Mouse (Mus musculus) spleen, adult 12 weeks (tissue): ENCODE measurements around the gene Klhl26.
"Not testable (repeated sequence)": the region's sequence is repeated elsewhere in the genome, so short reads cannot be mapped to it uniquely, and the experiment has no call there.

Experiments used
- DNase-seq: peaks from one replicate; pipeline ENCODE4 v3.0.0; 2022; ENCODE audit warnings: low spot score

The Klhl26 gene

DNA sequence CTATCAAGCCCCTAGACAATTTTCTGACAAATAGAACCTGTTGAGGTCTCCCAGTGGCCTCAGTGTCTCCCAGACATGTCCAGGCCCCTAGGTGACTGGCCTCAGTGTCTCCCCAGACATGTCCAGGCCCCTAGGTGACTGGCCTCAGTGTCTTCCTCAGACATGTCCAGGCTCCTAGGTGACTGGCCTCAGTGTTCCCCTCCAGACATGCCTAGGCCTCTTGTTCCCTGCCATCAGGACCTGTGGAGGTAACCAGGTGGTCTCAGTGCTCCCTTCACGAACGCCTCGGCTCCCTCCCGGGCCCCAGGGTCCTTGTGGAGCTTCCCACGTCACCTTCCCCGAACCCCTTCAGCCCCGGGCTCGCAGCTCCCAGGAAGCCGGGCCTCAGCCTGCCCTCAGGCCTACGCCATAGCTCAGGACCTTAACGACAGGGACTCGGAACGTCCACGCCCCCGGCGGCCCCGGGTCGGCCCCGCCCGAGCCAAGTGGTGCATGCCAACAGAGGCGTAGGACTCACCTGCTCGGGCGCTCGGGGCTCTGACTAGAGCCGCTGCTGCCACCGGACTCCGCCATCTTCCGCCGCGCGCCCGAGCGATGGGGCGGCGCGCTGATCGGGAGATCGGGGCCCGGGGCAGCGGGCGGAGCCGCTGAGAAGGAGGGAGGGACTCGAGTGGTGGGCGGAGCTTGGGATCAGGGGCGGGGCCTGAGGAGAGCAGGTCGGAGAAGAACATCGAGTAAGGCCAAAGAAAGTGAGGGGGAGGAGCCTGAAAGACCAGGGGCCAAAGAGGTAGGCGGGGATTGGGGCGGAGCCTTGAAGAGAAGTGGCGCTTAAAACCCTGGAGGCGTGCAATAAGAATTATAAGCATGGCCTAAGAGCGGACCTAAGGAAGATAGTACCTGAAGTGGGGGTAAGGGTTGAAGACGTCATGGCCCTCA lies at the start of gene Klhl26:
Gene Klhl26 (minus strand): TSS at position 636 of the 936 bp plus-strand sequence.
- peak; percentile 98 for DNase-seq

DNA sequence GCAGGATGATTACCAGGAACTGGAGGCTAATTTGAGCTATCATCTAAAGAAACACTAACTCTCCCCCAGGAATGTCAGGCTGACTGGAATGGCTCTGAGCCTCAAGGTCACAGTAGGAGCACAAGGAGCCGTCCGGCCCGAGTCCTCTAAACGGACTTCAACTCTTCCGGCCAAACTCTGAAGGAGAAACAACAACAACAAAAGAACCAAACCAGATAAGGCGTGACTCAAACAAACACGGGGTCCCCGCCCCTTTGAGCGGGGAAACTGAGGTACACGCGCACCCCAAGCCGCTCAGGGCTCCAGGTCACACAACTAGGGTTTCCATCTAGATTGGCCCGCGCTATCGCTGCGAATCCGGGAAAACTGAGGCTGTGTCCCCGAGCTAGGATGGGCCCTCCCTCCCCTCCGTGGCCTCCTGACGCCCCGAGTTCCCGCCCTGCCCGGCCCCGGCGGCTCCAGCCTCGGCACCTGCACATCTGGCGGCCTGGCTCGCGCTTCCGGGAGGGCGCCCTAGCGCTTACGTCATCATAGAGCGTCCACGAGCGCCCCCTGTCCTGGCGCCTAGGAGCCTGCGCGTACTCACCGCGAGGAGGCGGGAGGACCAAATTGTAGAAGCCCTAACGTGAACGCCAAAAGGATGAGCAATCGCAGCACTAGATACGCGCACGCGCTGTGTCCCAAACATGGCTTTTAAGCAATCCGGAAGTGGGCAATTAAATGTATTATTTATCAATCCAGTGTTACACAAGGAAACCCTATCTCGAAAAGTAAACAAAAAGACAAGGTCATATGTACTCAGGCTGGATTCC lies 46.0 kb upstream of the Klhl26 start:
- peak; percentile 94 for DNase-seq

GRCm38 (mm10) chr8:70519606-70520005 lies 42.8 kb upstream of the Klhl26 start:
- no peak for DNase-seq

- no peak for DNase-seq
Measured at GRCm38 (mm10) chr8:70519043-70519442, 42.3 kb upstream of the Klhl26 start.

DNA sequence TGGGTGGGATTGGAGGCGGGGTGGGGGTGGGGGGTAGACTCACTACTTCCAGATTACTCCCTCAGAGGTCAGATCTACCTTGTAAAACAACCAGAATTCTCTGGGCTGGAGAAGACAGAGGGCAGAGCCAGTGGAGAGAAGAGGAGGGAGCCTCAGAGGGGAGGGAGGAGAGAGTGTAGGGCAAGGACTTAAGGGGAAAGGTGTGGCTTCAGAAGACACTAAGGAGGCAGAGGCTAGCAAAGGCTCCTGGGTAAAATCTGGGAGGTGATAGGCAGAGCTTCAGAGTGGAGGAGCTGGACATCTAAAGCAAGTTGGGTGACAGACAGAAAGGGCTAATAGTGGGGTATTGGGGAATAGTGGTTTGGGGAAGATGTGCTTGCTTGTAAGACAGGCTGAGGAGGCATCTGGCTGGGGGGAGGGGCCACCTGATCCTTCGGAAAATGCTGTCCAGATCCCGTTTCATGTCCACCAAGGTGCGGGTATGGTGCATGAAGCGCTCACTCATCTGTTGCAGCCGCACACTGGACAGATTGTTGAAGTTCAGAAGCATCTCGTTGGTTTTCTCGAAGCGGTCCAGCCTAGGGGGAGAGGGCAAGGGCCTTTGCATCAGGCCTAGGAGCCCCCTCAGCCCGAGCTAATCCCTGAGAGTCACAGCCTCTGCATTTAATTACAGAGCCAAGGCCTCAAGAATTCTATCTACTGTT lies 41.3 kb upstream of the Klhl26 start:
- no peak for DNase-seq

DNA sequence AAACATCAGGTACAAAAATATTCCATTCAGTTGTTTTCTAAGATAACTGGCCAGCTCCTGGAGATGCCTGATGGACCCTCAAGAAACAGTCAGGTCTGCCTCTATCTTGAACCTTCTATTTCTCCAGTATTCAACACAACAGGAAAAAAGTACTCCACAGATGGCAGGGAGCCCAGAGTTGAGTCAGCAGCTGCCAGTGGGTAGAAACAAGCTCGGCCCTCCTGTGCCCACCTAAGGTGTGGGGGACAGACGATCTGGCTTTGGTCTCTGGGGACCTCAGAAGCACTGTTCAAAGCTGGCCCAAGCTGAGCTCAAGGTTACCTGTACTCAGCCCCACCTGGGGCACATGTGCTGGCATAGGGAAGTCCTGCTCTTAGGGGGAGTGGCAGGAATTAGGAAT lies 36.7 kb upstream of the Klhl26 start:
- no peak for DNase-seq

DNA sequence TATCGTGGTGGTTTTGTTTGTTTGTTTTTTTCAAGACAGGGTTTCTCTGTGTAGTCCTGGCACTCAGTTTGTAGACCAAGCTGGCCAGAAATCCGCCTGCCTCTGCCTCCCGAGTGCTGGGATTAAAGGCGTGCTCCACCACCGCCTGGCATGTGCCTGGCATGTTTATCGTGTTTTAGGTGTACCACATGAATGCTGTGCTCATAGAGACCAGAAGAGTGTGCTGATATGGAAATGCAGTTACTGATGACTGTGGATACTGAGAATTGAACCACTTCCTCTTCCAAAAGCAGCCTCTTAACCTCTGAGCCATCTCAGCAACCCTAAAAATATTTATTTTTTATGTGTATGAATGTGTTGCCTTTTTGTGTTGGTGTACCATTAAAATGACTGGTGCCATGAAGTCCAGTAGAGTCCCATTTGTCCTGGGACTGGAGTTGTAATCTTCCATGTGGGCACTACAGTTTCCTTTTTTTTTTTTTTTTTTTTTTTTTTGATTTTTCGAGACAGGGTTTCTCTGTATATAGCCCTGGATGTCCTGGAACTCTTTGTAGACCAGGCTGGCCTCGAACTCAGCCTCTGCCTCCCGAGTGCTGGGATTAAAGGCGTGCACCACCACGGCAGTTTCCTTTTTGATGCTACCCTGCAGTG lies 35.6 kb upstream of the Klhl26 start:
- no peak for DNase-seq

- no peak for DNase-seq
Measured at GRCm38 (mm10) chr8:70511770-70512169, 35.0 kb upstream of the Klhl26 start.

DNA sequence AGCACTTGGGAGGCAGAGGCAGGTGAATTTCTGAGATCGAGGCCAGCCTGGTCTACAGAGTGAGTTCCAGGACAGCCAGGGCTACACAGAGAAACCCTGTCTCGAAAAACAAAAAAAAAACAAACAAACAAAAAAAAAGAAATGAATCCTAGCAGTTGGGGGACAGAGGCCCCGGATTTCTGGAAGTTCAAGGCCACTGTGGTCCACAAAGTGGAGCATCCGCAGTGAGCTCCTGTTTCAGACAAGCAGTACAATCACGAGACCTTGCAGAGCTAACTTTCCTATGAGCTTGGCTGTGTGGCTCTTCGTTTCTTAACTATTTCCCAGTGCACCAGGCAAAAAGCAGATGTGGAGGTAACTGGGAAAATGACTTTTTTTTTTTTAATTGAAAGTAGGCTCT lies 34.4 kb upstream of the Klhl26 start:
- DNase-seq, result not testable (repeated sequence)

GRCm38 (mm10) chr8:70510228-70510915 lies 33.6 kb upstream of the Klhl26 start, which contains the start of gene Uba52:
Gene Uba52 (minus strand): TSS chr8:70510801.
- DNase-seq, result peak; percentile 95

- no peak for DNase-seq
Measured at GRCm38 (mm10) chr8:70509281-70509952, 32.6 kb upstream of the Klhl26 start.

DNA sequence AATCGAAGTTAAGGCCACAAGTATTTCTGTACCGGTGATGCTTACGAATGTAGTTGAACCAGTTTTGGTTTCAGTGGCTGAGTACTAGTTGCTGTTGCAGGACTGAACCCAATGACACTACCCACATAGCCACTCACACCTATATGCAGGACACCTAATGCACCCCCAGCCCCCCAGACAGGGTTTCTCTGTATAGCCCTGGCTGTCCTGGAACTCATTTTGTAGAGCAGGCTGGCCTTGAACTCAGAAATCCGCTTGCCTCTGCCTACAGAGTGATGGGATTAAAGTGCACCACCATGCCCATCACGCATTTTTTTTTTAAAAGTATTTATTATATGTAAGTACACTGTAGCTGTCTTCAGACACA lies 30.2 kb upstream of the Klhl26 start:
- no peak for DNase-seq

DNA sequence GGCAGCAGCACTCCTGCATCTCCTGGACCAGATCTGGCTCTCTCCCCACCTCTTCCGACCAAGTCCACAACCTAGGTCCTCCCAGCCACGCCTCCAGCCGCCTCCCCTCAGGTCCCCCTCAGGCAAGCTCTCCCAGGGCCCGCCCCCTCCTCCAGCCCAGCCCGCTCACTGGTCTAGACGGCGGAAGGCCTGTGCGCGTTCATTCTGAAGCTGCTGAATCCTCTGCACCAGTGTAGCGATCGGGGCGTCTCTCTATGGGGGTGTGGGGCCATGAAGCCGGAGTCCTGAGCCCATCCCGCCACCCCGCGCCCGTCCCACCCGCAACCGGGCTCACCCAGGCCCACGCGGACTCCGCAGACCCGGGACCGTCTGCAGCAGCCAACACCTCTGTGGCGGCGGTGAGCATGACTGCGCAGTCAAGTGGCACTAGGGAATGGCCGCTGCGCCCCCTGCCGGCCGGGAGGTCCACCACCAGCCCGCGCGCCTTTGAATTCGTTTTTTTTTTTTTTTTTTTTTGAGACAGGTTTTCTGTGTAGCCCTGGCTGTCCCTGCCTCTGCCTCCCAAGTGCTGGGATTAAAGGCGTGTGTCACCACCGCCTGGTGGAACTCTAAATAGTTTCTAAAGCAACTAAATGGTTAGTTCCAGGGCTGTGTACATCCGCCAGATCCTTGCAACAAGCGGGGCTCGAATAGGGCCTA lies 29.7 kb upstream of the Klhl26 start, which contains the start of gene Rex1bd:
Gene Rex1bd (minus strand): TSS at position 425 of the 699 bp plus-strand sequence.
- DNase-seq, result peak; percentile 89

DNA sequence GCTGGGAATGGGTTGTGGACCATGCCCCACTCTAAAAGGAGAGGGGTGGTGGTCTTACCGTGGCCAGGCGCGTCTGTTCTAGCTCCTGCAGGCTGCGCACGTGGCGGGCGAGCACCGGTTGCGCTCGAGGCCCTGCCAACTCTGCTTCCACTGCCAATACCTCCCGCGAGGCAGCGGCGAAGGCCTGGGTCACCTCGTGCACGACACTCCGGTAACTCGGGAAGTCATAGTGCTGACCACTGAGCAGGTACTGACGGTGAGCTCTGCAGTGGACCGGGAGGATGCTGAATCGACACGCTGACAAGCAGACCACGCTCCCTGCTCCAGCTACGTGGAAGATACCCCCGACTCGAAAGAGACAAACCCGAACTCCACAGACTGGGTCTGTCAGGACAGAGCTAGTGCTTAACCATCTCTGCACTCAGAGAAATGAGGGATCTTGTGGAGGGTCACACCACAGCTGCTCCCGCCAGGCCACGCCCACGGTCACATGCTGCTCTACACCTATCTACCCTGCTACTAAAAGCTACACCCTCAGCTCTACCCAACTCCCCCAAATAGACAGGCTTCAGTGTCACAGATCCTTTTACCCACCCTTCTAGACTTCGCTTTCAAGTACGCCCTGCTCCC lies 29.0 kb upstream of the Klhl26 start:
- DNase-seq, result no peak

GRCm38 (mm10) chr8:70504851-70505250 lies 28.1 kb upstream of the Klhl26 start:
- peak; percentile 76 for DNase-seq

DNA sequence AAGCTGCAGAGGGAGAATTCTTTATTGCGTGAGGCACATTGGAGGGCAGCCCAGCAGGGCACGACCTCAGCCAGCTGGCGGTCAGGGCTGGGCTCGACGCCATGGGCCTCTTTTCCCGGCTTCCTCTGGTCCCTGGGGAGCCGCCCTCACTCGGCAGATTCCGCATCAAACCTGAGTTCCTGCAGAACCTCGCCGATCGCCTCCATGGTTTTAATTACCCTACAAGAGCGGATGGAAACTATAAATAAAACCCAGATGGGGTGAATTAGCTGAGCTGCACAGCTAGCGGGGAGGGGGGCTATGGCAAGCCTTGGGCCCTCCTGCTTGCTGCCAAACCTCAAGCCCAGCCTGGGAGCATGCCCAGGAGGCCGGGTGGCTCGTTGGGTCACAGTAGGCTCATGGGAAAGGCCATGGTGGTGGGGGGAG lies 27.5 kb upstream of the Klhl26 start:
- no peak for DNase-seq

DNA sequence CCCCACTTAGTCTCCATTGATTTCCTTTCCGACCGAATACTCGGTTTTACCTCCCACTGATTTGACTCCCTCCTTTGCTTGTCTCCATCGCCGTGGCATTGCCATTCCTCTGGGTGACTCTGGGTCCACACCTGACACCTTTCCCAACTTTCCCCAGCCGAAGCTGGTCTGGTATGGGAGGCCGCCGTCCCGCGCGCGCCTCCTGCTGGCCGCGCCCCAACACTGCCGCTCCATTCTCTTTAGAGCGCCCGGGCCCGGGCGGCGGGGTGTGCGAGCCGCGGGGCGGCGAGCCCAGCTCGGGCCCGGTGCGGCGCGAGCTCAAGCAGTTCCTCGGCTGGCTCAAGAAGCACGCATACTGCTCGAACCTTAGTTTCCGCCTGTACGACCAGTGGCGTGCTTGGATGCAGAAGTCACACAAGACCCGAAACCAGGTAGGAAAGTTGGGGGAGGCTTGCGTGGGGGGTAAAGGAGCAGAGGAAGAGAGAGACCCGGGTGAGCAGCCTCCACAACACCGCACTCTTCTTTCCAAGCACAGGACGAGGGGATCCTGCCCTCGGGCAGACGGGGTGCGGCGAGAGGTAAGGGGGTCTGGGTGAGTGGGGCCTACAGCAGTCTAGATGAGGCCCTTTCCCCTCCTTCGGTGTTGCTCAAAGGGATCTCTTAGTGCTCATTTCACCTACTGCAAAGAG lies 26.4 kb upstream of the Klhl26 start:
- peak; percentile 56 for DNase-seq

DNA sequence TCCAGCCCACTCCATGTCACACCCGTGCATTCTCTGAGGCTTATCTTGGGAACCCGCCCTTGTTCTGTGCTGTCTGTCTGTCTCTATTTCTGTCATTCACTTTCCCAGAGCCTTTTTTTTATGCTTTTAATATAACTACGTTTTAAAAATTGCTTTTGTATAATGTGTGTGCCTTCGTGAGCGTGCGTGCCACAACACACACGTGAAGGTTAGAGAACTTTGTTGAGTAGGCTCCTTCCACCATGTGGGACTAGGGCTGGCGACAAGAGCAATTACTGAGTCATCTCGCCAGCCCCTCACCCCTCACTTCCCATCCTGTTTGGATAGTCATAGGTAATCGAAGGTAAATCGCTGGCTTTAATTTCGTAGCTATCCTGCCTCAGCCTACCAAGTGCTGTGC lies 25.8 kb upstream of the Klhl26 start:
- no peak for DNase-seq
